Mouse (Mus musculus) embryonic facial prominence, embryonic 13.5 days (tissue): Measurements from ENCODE around the gene F2rl2. TPM values are rescaled to one million over a fixed set of nuclear protein-coding genes. Genes with fewer than 3 reads are reported as not detected.
A peak's percentile ranks its signal among the peaks of the same experiment; 100 is the strongest.

Experiments
- ATAC-seq: fragments of 200-750 bp; cut with Nextera tagmentation; 2 replicates; pipeline ENCODE4 v1.8.0; 2017; ENCODE audit warnings: low read depth; ENCODE audit not compliant: insufficient number of reproducible peaks, insufficient read depth, low FRiP score, low TSS enrichment
- H3K27ac ChIP-seq: fragments of 300-500 bp; sonication (generic); 2 replicates; pipeline ENCODE4 v1.5.1; 2015; ENCODE audit warnings: moderate library complexity, mild to moderate bottlenecking, inconsistent platforms
- H3K27me3 ChIP-seq: fragments of 300-500 bp; sonication (generic); 2 replicates; pipeline ENCODE4 v1.6.1; 2015; ENCODE audit warnings: mild to moderate bottlenecking, inconsistent platforms
- H3K36me3 ChIP-seq: fragments of 300-500 bp; sonication (generic); 2 replicates; pipeline ENCODE4 v1.6.1; 2015; ENCODE audit warnings: mild to moderate bottlenecking, inconsistent platforms
- H3K4me1 ChIP-seq: fragments of 300-500 bp; sonication (generic); 2 replicates; pipeline ENCODE4 v1.6.1; 2015; ENCODE audit warnings: inconsistent platforms
- H3K4me2 ChIP-seq: fragments of 300-500 bp; sonication (generic); 2 replicates; pipeline ENCODE4 v1.6.1; 2015; ENCODE audit warnings: moderate library complexity, mild to moderate bottlenecking, inconsistent platforms
- H3K4me3 ChIP-seq: fragments of 300-500 bp; sonication (generic); 2 replicates; pipeline ENCODE4 v1.5.1; 2015; ENCODE audit warnings: mild to moderate bottlenecking, inconsistent platforms
- H3K9ac ChIP-seq: fragments of 300-500 bp; sonication (generic); 2 replicates; pipeline ENCODE4 v1.6.1; 2015; ENCODE audit warnings: mild to moderate bottlenecking, inconsistent platforms
- H3K9me3 ChIP-seq: fragments of 300-500 bp; sonication (generic); 2 replicates; pipeline ENCODE4 v1.6.1; 2016; ENCODE audit warnings: inconsistent platforms
- WGBS: fragments of 180-500 bp; shearing (Covaris S2); methylation state at CpG from one replicate; pipeline ENCODE4 v1.1.7; 2015; ENCODE audit warnings: mixed read lengths; 5-methylcytosine and 5-hydroxymethylcytosine counted together
- polyA plus RNA-seq: library from polyadenylated mRNA; unstranded; fragments of >200 nt; fragmentation: Nextera tagmentation; extraction: Ambion mirVana; gene quantifications from 2 replicates; pipeline ENCODE4 v1.2.1, GENCODE M21; 2015

Gene F2rl2
- polyA plus RNA-seq, 1 experiment from 2014 or later, result 1.3 TPM

- Histone ChIP-seq H3K27me3 (no peaks in the 10 kb centered on the region), H3K4me3 (no peak overlapping the region), H3K4me1 (peaks cover 56% of the 10 kb centered on the region), H3K9me3 (no peaks in the 10 kb centered on the region), H3K4me2 (no peak overlapping the region), H3K36me3 (no peaks in the 10 kb centered on the region), H3K9ac (no peak overlapping the region), H3K27ac (peak overlapping the region; percentile 57; the same call in 1 of the 2 replicates)
- ATAC-seq, result no peak
- WGBS, result 34% methylated on average over 4 of the region's 4 CpGs
These were observed 48.8 kb downstream of the F2rl2 start for GRCm38 (mm10) chr13:95745451-95745850.

- Histone ChIP-seq H3K4me3 (no peak overlapping the region), H3K27ac (no peak overlapping the region), H3K9ac (no peak overlapping the region), H3K9me3 (no peaks in the 10 kb centered on the region), H3K4me1 (peaks cover 48% of the 10 kb centered on the region), H3K4me2 (no peak overlapping the region), H3K36me3 (no peaks in the 10 kb centered on the region), H3K27me3 (no peaks in the 10 kb centered on the region)
- ATAC-seq, result no peak
- WGBS, result 6% methylated on average over 6 of the region's 6 CpGs
These were observed 49.9 kb downstream of the F2rl2 start for GRCm38 (mm10) chr13:95746509-95746908.

DNA sequence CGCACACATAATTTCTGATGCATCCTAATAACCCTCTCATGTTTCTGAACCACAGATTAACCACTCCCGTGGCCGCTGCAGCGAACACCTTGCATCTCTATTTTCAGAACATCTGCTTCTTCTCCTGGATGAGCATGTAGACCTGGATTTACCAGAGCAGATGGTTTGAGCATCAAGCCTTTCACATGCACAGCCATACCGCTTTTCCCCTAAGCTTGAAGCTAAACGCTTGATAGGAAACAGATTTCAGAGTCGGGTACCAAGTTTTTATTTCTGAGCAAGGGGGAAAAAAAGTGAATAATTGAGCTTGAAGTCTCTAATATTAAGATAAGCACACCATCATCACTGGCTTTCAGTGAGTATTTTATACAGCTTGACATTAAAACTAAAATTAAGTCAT is 50.4 kb downstream of the F2rl2 start:
- H3K9me3 ChIP-seq, result no peaks in the 10 kb centered on the region
- no peak for ATAC-seq
- H3K36me3 ChIP-seq, result no peaks in the 10 kb centered on the region
- H3K9ac ChIP-seq, result no peak overlapping the region
- H3K27me3 ChIP-seq, result no peaks in the 10 kb centered on the region
- H3K27ac ChIP-seq, result no peak overlapping the region
- H3K4me1 ChIP-seq, result peaks cover 46% of the 10 kb centered on the region
- no peak overlapping the region for H3K4me3 ChIP-seq
- 37% methylated on average over 7 of the region's 7 CpGs for WGBS
- no peak overlapping the region for H3K4me2 ChIP-seq

- peaks cover 42% of the 10 kb centered on the region for H3K4me1 ChIP-seq
- H3K4me3 ChIP-seq, result no peak overlapping the region
- H3K36me3 ChIP-seq, result no peaks in the 10 kb centered on the region
- no peak for ATAC-seq
- H3K4me2 ChIP-seq, result no peak overlapping the region
- H3K27ac ChIP-seq, result no peak overlapping the region
- WGBS, result 68% methylated on average over 11 of the region's 11 CpGs
- H3K27me3 ChIP-seq, result no peaks in the 10 kb centered on the region
- no peaks in the 10 kb centered on the region for H3K9me3 ChIP-seq
- no peak overlapping the region for H3K9ac ChIP-seq
These were observed 50.9 kb downstream of the F2rl2 start for GRCm38 (mm10) chr13:95747541-95747940.

Other genes starting within 250 kb of the F2rl2 start
- 3.6 and 4.0 TPM in 2 replicates for gene S100z, start 218.1 kb upstream of the F2rl2 start, polyA plus RNA-seq
- 1.0 and 1.8 TPM in 2 replicates for gene F2rl1, start 171.6 kb upstream of the F2rl2 start, polyA plus RNA-seq
- 92.2 and 100 TPM in 2 replicates for gene F2r, start 78.4 kb upstream of the F2rl2 start, polyA plus RNA-seq
- 15.1 and 16.5 TPM in 2 replicates for gene Iqgap2, start 195.1 kb downstream of the F2rl2 start, polyA plus RNA-seq